Mouse (Mus musculus) heart, postnatal 4 days (tissue): Measurements from ENCODE around the gene Shc3. TPM values are rescaled to one million over a fixed set of nuclear protein-coding genes. Genes with fewer than 3 reads are reported as not detected.

Experiments
- DNase-seq: peaks from one replicate; pipeline ENCODE4 v3.0.0; 2021
- total RNA-seq, 2 experiments: library from RNA; stranded (reverse); gene quantifications; 2 replicates each; pipeline ENCODE4 v1.2.3; 2021

The Shc3 gene
- total RNA-seq: 1 to 10 TPM; 3.9 to 4.0 TPM

DNA sequence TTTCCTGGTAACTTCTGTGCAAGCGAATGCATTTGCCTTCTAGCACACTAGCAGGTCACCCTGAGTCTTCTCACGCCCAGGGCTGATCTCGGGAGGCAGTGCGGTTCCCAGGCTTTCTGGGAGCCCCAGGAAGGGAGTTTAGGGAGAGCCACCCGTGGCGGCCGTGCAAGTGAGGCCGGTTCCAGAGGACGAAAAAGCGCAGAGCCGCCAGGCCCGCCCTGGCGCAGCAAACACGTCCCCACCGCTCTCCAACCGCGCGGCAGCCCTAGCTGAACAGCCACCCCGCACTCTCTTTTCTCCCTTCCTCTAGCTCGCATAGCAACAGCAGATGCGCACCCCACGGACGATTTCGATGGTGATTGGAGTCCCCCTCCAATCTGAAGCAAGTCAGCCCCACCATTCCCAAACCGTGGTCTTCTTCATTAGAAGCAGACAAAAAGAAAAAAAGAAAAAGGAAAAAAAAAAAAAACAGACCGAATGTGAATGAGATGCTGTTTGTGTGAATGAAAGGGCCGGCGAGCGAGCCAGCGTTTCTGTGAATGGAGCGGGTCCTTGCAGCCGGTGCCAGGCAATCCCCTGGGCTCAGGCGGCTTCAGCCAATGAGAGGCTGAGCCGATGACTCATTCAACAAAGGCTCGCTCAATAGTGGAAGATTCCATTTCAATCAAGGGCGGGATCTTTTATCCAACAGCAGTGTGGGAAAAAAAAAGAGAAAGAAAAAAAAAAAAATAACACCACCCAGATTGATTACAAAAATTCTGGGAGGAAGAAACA lies at the start of gene Shc3:
Shc3 (minus strand) TSS at position 509 of the 774 bp plus-strand sequence.
- peak; percentile 74 for DNase-seq

DNA sequence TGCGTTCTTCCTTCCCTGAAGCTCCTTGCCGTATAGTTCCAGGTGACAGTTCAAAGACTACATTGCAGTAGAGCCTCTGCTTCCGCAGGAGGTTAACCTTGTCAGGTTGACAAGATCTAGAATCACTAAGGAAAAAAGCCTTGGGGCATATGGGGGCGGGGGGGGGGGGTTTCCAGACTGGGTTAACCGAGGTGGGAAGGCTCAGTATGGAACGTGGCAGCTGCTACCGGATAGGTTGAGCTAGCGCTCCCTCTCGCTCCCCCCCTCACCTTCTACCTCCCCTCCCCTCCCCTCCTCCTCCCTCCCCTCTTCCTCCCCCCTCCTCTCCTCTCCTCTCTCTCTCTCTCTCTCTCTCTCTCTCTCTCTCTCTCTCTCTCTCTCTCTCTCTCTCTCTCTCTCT lies 49.4 kb upstream of the Shc3 start:
- no peak for DNase-seq

DNA sequence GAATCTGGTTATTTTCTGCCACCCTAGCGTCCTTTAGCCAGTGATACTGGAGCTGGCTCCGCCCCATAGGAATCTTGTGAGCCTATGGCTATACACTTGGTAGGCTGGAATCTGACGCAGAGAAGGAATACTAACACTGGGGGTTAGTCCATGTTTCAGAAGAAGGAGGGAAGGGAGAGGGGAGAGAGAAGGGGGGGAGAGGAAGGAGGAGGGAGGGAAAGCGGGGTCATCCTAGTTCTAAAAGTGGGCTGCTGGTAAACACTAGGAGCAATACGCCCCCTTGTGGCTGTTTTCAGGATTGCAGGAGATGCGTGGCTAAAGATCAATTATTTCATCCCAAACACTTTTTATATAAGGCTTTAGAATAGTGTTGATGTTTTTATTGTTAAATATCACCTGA lies 48.6 kb upstream of the Shc3 start:
- peak; percentile 72 for DNase-seq

DNA sequence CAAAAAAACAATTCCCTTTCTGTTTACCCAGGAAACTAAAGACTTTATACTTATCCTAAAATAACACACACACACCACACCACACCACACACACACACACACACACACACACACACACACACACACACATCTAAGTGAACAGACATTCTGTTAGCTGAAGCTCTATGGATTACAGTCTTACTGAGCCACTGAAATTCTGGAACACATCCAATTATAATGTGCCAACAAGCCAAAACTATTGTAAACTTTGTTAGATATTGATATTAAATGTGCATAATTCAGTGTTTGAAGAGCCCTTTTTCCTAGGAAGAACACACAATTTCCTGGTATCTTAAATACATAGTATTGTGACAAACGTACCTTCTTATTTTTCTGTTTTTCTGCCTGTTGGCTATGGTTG lies 48.1 kb upstream of the Shc3 start:
- DNase-seq: no peak

DNA sequence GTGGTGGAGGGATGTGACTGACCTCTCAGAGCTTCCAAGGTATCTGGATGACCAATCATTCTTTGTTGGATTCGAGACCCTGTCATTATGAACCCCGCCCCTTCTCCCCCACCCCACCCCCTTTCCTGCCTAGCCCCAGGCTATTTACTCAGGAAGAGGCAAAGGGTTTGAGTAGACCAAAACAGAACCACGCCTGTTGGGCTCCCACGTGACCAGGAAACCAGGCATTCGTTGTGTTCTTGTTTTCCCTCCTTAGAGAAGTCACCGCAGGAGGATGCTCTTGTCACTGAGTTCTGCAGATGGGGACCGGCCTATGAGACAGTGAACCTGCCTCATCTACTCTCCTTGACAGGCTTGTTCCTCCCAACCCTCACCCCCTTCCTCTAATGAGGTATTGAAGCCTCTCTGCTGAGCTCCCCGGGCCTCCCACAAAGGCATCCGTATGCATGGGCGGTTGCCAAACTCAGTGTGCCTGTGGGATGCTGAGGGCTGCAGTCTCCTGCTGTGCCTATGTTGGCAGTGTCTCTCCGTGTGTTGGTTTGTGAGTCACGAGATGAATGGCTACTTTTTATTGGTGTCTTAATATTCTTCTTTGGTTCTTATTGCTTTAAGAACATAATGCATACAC lies 47.3 kb upstream of the Shc3 start:
- DNase-seq: peak; percentile 14

DNA sequence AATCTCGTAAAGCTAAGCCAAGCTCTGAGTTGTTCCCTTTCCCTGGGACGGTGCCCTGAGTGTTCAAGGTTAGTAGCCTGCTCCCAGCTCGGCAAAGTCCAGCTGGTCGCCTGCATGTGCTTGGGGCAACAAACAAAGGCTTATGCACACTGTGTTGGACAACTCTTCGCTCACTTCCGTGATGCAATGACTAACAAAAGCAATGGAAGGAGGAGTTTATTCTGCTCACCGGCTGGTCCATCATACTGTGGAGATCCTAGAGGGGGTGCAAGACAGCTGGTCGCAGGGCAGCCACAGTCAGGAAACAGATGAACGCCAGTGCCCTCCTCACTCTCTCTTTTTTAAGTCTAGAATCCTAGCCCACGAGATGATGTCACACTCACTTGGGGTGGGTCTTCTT lies 46.6 kb upstream of the Shc3 start:
- DNase-seq: peak; percentile 22

DNA sequence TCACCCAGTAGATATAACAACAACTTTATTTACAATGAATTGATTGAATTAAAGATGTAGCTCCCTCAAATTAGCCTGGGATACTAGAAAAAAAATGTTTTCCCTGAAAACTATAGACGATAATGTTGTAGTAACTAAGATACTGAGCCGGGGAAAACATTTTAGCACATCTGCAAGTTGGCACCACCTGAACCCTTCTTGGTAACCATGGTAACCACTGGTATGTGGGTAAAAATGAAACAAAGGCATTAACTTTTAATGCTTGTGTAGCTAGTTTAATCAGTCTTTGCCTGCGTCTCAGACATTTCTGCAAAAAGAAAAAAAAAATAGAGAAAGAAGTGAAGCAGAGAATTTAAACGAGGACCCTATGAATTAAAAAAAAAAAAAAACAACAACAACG lies 42.3 kb upstream of the Shc3 start:
- no peak for DNase-seq

DNA sequence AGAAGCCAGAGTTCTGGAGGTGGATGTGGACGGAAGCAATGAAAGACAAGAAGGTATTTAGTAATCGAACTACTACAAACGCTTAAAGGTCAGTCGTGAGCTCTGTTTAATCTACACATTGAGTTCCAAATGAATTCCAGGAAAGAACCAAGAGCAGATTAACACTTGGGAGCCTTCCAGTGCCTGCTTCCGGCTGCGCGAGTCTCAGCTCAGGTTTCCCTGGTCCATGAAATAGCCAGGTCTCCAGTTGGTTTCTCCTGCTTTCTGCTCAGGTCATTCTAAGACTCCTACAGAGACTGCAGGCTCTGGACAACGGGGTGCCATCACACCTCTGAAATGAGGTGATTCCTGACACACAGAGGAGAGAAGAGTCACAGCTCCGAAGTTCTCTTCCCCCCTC lies 41.8 kb upstream of the Shc3 start:
- DNase-seq: peak; percentile 27

DNA sequence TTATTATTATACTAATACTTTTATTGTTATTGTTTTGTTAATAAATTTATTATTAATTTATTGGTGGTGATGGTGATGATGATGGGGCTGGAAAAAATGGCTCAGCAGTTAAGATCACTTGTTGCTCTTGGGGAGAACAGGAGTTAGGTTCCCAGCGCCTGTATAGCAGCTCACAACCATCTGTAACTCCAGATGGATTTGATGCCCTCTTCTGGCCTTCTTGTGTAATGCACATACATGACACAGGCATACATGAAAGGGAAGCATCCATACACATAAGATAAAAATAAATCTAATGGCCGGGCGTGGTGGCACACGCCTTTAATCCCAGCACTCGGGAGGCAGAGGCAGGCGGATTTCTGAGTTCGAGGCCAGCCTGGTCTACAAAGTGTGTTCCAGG lies 40.0 kb upstream of the Shc3 start:
- DNase-seq: no peak

DNA sequence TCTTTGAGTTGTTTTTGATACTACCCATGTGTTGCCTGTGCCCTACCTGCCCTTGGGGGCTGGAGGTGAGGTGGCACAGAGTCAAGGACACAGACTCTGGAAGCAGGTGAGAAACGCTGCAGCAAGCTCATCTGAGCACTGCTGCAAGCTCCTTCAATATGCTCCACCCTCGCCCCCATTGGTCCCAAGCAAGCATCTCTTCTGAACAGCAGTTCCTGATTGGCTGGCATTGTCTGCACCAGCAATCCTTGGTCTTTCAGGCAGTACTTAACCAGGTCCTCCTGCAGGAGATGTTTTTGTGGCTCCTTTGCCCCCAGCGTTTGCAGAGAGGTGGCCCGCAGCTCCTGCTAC lies 34.6 kb upstream of the Shc3 start:
- DNase-seq: no peak

DNA sequence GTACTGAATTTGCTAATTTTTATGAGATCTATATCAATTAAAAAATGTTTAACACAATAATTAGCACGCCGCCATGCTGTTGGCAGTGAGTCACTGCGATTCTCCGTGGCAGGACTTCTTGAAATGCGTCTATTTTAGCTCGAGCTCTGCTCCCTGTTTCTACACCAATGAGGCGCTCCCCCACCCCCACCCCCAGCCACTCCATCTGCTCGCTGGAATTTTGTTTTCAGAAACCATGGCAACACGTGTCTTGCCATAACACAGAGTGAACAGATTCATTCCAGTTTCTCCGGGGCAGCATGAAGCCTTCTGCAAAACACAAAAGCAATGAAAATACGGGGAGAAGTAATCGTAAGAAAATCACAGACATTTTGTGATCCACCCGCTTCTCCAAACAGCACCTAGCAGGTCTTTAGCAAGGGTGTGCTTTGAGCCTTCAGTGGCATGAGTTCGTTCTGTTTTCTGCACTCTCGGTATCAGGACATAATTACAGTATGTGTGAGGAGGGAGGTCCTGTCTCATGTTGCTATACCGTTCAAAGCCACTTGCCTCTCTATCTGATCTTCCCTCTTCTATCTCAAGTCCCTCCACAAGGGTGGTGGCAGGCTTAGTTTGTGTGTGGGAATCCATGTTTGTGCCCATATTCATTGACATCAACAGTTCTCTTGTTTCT lies 34.1 kb upstream of the Shc3 start:
- DNase-seq: peak; percentile 10

DNA sequence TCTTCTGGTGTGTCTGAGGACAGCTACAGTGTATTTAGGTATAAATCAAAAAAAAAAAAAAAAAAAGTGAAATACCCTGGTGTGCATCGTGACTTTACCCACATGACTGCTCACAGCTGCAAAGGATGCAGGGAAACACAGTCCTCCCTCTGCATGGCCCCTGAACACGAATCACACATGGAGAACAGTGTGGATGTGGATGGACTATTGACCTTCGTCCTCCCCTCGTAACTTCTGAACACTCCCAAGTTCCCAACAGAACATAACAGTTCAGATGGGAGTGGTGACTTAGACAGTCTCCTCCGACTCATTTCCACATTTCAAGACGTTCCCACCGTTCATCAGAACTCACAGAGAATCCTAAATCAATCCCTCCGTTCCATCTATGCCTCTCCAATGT lies 33.5 kb upstream of the Shc3 start:
- DNase-seq: no peak

DNA sequence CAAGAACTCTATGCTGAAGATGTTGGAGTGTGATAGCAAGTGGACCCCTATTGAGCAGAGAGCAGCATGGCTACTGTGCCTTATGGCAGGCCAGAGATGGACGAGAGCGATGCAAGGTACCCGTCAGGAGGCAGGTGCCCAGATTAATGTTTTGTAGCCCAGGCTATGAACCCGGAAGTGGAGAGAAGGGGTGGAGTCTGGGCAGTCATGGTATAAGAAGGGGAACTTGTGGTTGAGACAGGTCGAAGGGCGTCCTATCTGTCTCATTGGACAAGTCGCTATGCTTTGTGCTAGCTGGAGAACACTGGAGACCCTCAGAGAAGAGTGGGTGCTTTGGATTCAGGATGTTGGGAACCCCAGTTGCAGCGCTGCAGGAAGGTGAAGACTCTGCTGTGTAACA lies 30.9 kb upstream of the Shc3 start:
- no peak for DNase-seq

DNA sequence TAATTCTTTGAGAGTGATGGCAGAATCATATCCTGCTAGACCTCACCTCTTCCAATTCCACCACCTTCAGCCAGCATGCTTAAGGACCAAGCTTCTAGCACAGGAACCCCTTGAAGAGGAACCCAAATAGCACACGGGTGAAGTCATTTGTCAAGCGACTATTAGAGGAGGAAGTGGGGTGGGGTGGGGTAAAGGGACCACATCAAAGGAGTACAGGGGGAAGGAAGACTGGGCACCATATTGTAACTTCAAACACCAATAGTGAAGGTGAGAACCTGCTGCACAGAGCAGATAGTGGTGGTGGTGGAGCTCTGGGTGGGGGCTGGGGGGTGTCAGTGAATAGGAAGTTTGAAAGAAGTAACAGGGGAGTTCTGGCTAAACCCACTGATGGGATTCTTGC lies 28.8 kb upstream of the Shc3 start:
- DNase-seq: no peak

DNA sequence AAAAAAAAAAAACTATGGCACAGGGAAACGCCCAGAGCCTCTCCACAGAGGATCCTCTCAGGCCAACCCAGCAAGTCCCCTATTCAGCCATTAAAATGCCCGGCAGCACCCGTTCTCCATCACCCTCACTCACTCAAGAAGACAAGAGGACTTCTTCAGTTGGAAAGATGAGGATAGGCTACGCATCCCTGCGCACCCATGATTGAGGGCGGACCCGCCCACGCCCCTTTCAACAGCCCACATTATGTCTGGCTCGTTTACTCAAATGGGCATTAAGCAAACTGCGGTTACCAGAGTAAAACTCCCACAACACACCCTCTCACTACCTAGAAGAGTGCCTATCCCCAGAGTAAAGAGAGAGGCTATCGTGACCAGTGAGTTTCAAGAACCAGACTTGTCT lies 26.2 kb upstream of the Shc3 start:
- no peak for DNase-seq

DNA sequence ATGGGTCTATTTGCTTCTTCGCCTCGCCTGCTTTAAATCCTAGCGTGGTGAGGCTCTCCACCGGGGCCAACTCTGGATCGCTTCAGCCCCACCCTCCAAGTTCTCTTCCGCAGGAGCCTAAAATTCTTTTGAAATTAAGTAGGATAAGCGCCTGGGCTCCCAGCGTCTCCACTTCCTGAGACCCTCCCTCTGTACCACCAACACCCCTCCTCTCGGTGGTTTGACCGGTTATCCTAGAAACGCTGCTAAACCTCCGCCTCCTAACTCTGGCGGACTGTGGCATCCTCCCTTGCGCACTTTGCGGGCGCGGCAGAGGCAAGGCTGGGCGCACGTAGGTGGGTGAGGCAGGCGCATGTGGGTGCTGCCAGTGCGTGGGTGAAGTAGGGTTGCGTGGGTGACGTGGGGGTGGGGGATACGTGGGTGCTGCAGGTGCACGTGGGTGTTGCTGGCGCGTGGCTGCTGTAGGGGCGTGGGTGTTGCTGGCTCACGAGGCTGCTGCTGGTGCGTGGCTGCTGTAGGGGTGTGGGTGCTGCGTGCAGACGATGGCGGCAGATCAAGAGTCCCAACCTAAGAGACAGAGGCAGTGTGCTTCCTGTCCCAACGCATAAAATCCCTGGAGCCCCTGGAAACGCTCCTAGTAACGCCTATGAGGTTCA lies 25.6 kb upstream of the Shc3 start:
- no peak for DNase-seq

DNA sequence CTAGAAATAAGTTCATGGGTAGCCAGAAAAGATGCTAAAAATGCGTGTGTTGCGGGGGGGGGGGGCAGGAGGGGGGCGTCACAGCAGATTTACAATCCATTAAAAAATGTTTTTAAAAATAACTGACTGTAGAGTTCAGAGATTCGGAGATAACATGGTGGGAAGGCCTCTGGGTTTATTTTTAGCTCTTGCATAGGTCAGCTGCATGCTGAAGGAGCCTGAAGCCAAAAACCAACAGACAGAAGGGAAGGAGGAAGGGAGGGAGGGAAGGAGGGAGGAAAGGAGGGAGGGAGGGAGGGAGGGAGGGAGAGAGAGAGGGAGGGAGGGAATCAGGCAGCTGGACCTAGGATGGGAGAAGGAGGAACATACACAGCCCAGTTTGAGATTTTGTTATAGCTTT lies 18.8 kb upstream of the Shc3 start:
- no peak for DNase-seq

DNA sequence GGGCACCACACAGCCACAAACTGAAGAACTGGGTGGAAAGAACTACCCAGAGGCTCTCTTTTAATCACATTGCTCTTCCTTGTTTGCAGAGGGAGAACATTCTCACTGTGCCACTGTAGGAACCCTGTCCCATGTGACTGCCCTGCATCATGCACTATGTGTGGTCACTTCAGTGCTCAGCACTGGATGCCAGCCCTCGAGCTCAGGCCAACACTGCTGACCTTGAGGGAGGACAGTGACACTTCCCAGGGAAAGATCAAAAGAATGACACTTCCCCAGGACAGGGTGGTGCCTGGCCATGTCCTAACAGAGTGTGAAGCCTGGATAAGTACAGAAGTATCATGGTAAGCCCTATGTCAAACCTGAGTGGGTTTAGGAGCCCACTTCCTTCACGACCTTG lies 13.0 kb upstream of the Shc3 start:
- DNase-seq: no peak

DNA sequence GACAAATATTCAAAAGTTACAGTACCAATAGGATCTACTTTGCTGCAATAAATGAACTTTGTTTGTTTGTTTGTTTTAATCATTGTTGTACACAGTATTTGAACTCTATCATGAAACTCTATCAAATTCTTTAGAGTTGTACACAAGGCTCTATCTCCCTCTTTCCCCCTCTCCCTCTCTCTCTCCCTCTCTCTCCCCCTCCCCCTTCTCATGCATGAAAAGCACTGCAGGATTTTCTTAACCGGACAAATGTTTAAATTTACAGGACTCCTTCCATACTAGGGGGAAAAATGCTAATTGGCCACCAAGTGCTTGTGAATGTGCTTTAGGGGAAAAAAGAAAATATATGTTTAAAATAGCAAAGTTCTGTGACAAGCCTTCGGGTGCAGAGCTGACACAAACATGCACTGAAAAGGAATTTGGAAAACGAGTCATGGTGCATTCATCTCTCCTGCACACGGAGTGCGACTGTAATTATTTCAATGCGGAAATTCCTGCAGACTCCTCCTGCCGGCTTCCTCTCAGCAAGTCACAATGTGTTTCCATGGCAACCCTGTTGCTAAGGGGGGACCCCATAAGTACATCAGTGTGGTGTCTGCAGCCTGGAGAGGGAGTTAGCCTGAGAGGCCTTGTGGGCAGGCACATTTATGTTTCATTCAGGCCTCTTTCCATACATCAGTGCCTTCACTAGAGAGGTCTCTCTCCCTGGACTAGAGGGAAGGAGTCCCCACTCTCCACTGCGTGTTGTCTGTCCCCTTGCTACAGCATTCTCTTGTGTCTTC lies 11.2 kb upstream of the Shc3 start:
- no peak for DNase-seq

DNA sequence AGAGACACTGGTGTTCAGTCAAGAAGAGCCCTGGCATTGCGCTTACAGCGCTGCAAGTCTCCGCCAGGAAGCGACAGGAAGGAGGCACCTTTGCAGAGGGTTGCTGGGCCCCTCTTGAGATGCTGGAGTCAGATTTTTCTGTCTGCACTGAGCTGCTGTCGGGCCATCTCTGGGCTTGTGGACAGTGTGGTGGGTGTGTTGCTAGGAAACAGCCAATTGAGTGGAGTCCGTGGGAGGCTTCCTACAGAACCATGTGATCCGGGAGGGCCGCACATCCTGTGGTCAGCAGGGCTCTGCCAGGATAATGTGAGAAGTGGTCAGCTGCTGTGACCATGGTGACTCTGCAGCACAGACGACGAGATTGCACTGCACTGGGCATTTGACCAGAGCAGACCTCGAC lies 4.6 kb upstream of the Shc3 start:
- peak; percentile 64 for DNase-seq

DNA sequence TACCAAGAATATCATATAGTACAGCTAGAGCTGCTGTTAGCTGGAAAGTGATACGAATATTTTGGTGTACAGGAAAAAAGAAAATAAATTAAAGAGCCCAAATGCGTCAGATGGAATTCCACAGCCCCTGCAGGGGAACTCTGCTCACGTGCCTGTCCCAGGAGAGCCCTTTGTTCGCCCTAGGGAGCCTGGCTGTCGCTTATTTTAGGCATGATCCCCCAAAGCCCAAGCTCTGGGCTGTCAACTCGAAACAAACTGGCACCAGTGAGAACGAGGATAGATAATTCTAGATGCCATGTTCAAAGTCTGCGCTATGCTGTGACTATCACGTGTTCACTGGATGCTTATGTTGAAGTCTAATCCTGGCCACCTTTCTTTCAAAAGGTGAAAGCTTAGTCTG lies 892 bp upstream of the Shc3 start:
- DNase-seq: no peak

DNA sequence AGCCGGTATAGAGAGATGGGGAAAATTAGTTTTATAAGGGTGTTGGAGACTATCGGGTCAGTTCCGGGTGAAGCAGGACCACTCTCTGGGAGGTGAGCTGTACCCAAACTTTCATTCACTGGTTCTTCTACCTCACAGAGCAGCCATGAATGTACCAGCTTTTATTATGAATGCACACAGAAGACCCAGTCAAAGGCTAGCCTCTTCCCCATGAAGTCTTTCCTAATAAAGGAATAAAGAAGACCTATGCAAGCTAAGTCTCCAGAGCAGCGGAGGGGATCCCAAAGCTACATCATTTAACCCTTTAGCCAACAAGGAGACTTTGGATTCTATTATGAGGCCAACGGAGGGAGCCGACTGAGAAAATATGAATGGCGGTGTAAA lies 458 bp upstream of the Shc3 start:
- no peak for DNase-seq

DNA sequence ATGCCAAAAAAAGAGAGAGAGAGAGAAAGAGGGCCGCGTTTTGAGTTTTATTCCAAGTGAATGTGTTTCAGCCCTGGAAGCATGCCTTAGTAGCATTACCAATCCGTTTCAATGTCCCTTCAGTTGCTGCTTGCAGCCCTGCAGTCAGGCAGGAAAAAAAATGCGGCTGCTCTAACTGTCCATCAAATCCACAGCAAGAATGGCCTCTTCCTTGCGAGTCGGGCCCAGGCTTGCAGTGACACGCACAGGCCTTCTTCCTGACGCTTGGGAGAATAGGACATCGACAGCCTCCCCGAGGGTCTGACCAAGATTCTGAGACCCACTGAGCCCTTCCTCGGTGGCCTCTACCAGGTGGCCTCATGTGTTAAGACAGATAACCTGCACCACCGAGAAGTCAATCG lies 718 bp downstream of the Shc3 start:
- DNase-seq: no peak
